Mouse (Mus musculus) cerebellum, adult 11-12 months (tissue): ENCODE data around the gene Slmap.
"Not testable (repeated sequence)": the region's sequence is repeated elsewhere in the genome, so short reads cannot be mapped to it uniquely, and the experiment has no call there.

Experiments
- DNase-seq: peaks from one replicate; pipeline ENCODE4 v3.0.0; 2022

The Slmap gene

GRCm38 (mm10) chr14:26534757-26535479 lies at the start of gene Slmap:
TSS of gene Slmap (minus strand) at chr14:26534931.
- peak; percentile 98 for DNase-seq

DNA sequence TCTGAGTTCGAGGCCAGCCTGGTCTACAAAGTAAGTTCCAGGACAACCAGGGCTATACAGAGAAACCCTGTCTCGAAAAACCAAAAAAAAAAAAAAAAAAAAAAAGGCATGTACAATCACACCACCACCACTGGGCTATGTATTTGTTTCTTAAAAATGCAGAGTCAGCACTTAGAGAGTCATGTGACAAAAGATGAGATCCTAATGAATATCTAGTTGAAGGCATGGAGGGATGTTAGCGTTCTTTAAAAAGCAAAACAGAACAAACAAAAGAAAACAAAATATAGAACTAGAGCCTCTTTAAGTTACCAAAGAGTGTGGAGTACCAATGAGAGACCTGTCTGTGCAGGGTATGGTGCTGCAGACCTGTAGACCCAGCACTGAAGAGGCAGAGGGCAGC lies 48.9 kb upstream of the Slmap start:
- no peak for DNase-seq

DNA sequence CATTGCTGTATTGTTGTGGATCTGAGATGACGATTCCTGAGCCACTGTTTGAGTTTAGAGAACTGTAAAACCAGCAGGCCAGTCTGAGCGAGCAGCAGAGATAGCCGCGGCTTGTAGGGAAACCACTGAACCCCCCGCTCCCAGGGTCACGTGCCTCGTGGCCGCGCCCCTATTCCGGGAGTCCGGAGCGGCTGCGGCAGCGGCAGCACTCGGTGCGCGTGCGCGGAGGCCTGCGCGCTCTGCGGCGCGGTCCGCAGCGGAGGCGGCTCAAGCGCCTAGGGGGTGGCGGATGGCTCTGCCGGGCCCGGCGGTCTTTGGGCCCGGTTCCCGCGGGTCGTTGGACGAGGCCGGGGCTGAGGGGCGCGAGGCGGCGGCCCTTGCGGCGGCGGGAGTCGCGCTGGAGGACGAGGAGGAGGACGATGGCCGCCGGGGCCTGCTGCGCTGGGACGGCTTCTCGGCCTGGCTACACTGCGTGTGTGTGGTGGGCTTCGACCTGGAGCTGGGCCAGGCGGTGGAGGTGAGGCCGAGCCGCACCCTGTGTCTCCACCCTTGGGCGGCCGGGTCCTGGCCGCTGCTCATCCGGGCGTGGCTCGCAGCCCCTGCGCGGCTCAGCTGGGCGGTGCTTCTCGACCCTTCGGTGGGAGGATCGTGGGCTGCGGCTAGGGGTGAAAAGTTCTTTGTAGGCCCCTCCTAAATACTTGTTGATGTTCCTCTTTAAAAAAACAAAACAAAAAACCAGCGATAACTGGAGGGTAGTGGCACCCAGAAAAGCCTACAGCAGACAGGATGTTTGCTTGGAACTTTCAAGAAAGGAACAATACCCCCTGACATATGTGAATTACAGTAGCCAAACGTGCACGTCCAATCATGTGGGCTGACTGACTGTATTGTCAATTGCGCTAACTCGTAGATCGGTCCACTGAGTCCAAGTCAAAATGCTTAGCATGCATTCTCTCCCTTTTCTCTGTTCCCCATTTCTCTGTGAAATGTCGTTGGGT lies 44.9 kb upstream of the Slmap start:
- DNase-seq: peak; percentile 90

DNA sequence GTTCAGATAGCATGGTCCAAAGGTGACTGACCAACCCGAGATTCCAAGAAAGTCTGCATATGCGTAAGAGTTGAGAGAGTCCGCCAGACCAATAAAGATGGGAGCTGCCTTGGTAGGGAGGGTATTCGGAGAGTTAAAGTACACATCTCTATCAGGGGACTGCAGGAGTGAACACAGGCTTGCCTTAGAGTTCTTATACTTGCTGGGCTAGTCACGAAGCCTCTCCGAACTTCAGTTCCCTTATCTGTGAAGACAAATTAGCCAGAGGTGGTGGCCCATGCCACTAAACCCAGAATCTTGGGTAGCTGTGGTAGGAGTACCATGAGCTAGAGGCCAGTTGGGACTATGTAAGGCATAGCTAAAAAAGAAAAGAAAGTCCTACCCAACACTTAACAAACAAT lies 44.1 kb upstream of the Slmap start:
- peak; percentile 15 for DNase-seq

DNA sequence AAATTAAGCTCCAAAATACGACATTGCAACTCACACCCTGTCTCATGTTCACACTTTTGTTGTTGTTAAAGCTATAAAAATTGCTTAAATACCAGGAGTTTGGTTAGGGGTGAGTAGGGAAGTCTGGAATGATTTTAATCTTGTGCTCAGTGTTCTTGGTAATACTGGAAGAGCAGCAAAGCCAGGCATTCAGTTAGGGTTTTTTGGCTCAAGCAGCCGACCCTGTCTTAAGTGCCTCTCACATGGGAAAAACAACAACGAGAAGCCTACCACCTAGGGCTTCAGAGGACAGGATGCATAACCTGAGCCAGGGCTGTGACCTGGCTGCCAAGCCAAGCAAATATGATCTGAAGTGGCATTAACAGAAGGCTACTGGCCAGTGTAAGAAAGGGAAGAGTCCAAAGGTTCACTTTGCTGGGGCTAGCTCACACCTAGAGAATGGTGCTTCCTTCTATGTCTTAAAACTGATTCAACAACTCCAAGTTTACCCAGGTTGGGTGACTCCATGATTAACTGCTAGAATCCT lies 41.6 kb upstream of the Slmap start:
- DNase-seq: peak; percentile 58

DNA sequence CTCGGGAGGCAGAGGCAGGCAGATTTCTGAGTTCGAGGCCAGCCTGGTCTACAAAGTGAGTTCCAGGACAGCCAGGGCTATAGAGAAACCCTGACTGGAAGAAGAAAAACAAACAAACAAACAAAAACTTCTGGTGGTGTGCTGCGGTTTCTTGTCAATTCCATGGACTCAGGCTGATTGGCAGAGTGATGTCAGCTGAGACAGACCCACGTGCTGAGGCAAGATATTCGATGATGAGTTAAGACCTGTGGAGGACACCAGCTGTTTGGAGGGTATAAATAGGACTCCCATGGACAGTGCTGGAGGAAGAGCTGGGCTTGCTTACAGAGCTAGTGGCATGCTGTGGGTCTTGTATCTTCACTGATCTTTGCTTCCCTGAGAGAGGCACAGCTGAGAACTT lies 38.8 kb upstream of the Slmap start, which contains the start of gene Dennd6a:
Gene Dennd6a, plus strand, starts transcription at position 301 of the 400 bp plus-strand sequence.
- DNase-seq: not testable (repeated sequence)

GRCm38 (mm10) chr14:26571951-26572675 lies 37.4 kb upstream of the Slmap start:
- DNase-seq: no peak

GRCm38 (mm10) chr14:26569880-26570279 lies 35.1 kb upstream of the Slmap start:
- DNase-seq: no peak

DNA sequence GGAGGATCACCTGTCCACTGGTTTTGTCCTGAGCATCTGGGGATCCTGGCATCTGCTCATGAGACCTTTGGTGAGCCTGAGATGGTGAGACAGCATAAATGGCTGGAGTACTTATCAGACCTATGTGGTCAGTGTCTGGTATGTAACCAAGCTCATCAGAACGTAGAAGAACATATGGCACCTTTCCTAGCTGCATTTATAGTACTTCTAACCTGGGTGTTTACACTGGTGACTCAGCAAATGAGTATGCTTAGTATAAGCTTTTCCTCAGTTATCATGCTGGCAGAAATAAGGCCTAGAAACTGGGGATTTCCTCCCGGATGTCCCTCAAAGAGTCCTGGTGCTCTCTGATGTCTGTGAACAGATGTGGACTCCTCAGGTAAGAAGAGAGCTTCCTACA lies 27.5 kb upstream of the Slmap start:
- no peak for DNase-seq

DNA sequence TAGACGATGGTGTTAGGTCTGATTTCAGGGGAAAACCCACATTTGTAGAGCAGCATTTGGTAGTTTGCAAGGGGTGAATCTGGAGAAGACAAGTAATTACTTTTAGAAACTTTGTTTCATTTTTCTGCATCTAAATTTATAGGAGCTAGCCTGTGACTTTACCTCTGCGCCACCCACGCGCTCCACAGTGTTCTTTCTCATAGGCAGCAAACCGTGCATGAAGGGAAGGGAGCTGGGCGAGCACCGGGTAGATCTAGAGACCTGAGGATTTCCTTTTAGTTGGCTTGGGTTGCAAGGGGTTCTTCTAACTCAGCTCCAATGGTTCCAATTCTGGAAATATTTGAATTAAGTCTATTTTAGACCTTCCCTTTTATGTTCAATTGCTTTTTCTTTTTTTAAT lies 23.8 kb upstream of the Slmap start:
- DNase-seq: no peak

GRCm38 (mm10) chr14:26557581-26557980 lies 22.9 kb upstream of the Slmap start:
- DNase-seq: no peak

GRCm38 (mm10) chr14:26552853-26553252 lies 18.1 kb upstream of the Slmap start:
- no peak for DNase-seq

DNA sequence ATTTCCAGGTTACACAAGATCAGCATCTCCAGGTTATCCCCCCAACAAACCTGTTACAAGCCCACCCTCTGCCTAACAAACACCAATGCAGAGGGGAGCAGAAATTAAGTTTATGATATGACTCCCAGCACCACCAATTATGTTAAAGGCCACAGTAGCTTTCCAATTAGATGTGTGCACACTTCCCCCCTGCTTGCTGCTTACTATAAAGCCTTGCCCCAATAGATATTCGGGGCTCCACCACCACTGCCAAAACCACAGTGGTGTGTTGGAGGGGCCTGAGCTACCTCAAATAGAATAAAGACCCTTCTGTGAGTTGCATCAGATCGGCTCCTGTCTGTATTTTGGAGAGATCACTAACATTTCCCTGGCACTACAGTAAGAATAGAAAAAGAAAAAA lies 17.7 kb upstream of the Slmap start:
- DNase-seq: no peak

DNA sequence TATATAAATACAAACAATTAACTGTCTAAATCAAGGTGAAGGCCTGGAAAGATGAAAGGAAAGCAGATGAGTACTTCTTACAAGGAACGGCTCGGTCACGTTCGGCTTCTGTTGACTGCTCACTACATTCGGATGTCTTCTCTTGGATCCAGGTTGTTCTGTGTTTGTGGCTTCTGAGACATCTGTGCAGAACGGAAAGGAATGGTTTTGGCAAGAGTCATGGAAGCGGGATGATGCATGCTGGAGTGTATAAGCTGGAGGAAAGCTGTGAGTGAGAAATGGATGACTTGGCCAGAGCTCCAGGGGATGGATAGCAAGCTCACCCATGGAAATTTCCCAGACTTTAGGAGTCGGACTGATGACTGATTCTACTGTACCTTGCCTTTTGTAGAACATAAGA lies 16.0 kb upstream of the Slmap start:
- DNase-seq: no peak

GRCm38 (mm10) chr14:26547516-26548488 lies 13.1 kb upstream of the Slmap start:
- DNase-seq: no peak

DNA sequence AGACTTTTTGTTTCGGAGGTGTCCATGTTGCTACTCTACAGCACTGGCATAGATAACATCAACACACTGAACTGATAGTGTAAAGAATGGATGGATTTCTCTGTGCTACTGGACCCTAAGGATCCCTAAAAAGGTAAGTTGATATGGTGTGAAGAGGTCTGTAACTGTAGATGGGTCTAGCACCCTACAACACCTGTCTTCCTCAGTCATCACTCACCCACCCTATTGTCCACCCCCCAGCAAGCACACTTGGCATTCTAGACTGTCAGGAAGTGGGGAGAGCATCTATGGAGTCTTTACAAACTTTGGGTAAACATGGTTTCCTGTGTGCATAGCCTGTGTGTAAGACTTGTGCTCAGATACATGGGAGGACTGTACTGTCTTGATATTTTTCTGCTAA lies 7.4 kb upstream of the Slmap start:
- no peak for DNase-seq

GRCm38 (mm10) chr14:26540577-26540976 lies 5.8 kb upstream of the Slmap start:
- no peak for DNase-seq

DNA sequence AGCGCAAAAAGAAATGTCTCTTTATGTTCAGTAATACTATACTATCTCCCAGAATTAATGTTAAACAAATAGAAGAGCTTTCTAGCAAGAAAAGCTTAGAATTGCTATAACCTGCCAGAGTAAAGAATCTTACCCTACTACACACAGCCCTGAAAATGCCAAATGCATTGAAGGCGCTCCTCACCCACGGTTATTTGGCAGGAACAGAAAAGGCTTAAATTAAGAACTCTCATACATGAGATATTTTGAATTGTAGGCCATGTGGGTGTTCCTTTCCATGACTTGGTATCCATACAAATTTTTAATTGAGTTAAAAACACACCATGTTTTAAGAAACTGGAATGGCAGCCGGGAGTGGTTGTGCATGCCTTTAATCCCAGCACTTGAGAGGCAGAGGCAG lies 4.5 kb upstream of the Slmap start:
- DNase-seq: no peak

GRCm38 (mm10) chr14:26533821-26534756 lies 642 bp downstream of the Slmap start:
- DNase-seq: no peak

DNA sequence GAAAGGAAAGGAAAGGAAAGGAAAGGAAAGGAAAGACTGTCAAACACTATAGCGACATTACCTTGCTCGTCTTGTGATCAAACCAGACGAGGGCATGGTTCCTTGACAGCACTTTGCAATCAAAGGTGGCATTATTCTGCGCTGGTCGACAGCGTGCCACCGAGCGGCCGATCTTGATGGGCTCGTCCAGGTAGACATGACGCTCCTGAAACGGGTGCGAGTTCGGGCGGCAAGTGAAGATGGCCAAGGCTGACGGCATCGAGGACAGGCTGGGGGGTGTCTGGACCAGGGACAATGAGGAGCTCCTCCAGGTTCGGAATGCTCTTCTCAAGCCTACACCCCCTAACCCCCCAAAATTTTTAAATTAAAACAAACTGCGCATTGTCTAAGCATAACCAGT lies 1.5 kb downstream of the Slmap start:
- peak; percentile 31 for DNase-seq

GRCm38 (mm10) chr14:26532752-26533151 lies 2.0 kb downstream of the Slmap start:
- no peak for DNase-seq
